Mouse (Mus musculus): ENCODE measurements around the gene Cbr1. TPM values are rescaled to one million over a fixed set of nuclear protein-coding genes. Genes with fewer than 3 reads are reported as not detected.
A peak's percentile ranks its signal among the peaks of the same experiment; 100 is the strongest.

The Cbr1 gene
- polyA plus RNA-seq, 1 experiment from 2014 or later, result 70.2 TPM

- no peak overlapping the region for H3K9ac ChIP-seq (ENCODE audit: low read depth, low read length)
- H3K36me3 ChIP-seq (ENCODE audit: control insufficient read depth, insufficient read depth, low read length), result no peaks in the 10 kb centered on the region
- H3K27me3 ChIP-seq (replicated peaks; ENCODE audit: control insufficient read depth, insufficient read depth, low read length), result no peaks in the 10 kb centered on the region
- no peak for ATAC-seq (ENCODE audit: low read depth)
- no peak overlapping the region for H3K27ac ChIP-seq (replicated peaks; ENCODE audit: low read depth, low read length)
- H3K9me3 ChIP-seq (ENCODE audit: control insufficient read depth, low read length), result no peaks in the 10 kb centered on the region
- DNase-seq (ENCODE audit: low spot score), result no peak
- no peak overlapping the region for H3K4me2 ChIP-seq (ENCODE audit: low read depth, low read length)
- 75% methylated on average over 8 of the region's 8 CpGs for WGBS
- peaks cover 8% of the 10 kb centered on the region; the same call in 1 of the 2 replicates for H3K4me1 ChIP-seq (ENCODE audit: control insufficient read depth, insufficient read depth, low read length)
- no peak overlapping the region for H3K4me3 ChIP-seq (ENCODE audit: low read depth, low read length)
Observed at GRCm38 (mm10) chr16:93578346-93579005, 27.2 kb upstream of the Cbr1 start.

GRCm38 (mm10) chr16:93581125-93581524 is 24.5 kb upstream of the Cbr1 start:
- H3K4me3 ChIP-seq (ENCODE audit: low read depth, low read length), result no peak overlapping the region
- no peak for DNase-seq (ENCODE audit: low spot score)
- no peak overlapping the region for H3K27ac ChIP-seq (replicated peaks; ENCODE audit: low read depth, low read length)
- H3K27me3 ChIP-seq (replicated peaks; ENCODE audit: control insufficient read depth, insufficient read depth, low read length), result no peaks in the 10 kb centered on the region
- WGBS, result 64% methylated on average over 6 of the region's 6 CpGs
- H3K9ac ChIP-seq (ENCODE audit: low read depth, low read length), result no peak overlapping the region
- no peaks in the 10 kb centered on the region; the same call in 1 of the 2 replicates for H3K4me1 ChIP-seq (ENCODE audit: control insufficient read depth, insufficient read depth, low read length)
- H3K4me2 ChIP-seq (ENCODE audit: low read depth, low read length), result no peak overlapping the region
- no peak for ATAC-seq (ENCODE audit: low read depth)
- H3K9me3 ChIP-seq (ENCODE audit: control insufficient read depth, low read length), result no peaks in the 10 kb centered on the region
- H3K36me3 ChIP-seq (ENCODE audit: control insufficient read depth, insufficient read depth, low read length), result peaks cover 15% of the 10 kb centered on the region

- no peak for ATAC-seq (ENCODE audit: low read depth)
- 88% methylated on average over 24 of the region's 24 CpGs for WGBS
- peaks cover 32% of the 10 kb centered on the region for H3K36me3 ChIP-seq (ENCODE audit: control insufficient read depth, insufficient read depth, low read length)
- H3K27ac ChIP-seq (replicated peaks; ENCODE audit: low read depth, low read length), result no peak overlapping the region
- no peak overlapping the region for H3K4me3 ChIP-seq (ENCODE audit: low read depth, low read length)
- no peaks in the 10 kb centered on the region for H3K4me1 ChIP-seq (ENCODE audit: control insufficient read depth, insufficient read depth, low read length)
- no peaks in the 10 kb centered on the region for H3K27me3 ChIP-seq (replicated peaks; ENCODE audit: control insufficient read depth, insufficient read depth, low read length)
- no peak overlapping the region for H3K9ac ChIP-seq (ENCODE audit: low read depth, low read length)
- DNase-seq (ENCODE audit: low spot score), result no peak
- H3K9me3 ChIP-seq (ENCODE audit: control insufficient read depth, low read length), result no peaks in the 10 kb centered on the region
- no peak overlapping the region for H3K4me2 ChIP-seq (ENCODE audit: low read depth, low read length)
Observed at GRCm38 (mm10) chr16:93584976-93585702, 20.5 kb upstream of the Cbr1 start.

- no peak for ATAC-seq (ENCODE audit: low read depth)
- no peak overlapping the region for H3K9ac ChIP-seq (ENCODE audit: low read depth, low read length)
- H3K27ac ChIP-seq (replicated peaks; ENCODE audit: low read depth, low read length), result no peak overlapping the region
- H3K4me2 ChIP-seq (ENCODE audit: low read depth, low read length), result no peak overlapping the region
- no peaks in the 10 kb centered on the region for H3K9me3 ChIP-seq (ENCODE audit: control insufficient read depth, low read length)
- no peak for DNase-seq (ENCODE audit: low spot score)
- 82% methylated on average over 9 of the region's 9 CpGs for WGBS
- H3K4me1 ChIP-seq (ENCODE audit: control insufficient read depth, insufficient read depth, low read length), result no peaks in the 10 kb centered on the region
- H3K36me3 ChIP-seq (ENCODE audit: control insufficient read depth, insufficient read depth, low read length), result peaks cover 37% of the 10 kb centered on the region
- H3K27me3 ChIP-seq (replicated peaks; ENCODE audit: control insufficient read depth, insufficient read depth, low read length), result no peaks in the 10 kb centered on the region
- H3K4me3 ChIP-seq (ENCODE audit: low read depth, low read length), result no peak overlapping the region
Observed at GRCm38 (mm10) chr16:93585703-93586205, 19.9 kb upstream of the Cbr1 start.

GRCm38 (mm10) chr16:93586382-93586781 is 19.3 kb upstream of the Cbr1 start:
- no peaks in the 10 kb centered on the region for H3K4me1 ChIP-seq (ENCODE audit: control insufficient read depth, insufficient read depth, low read length)
- WGBS, result 81% methylated on average over 8 of the region's 8 CpGs
- H3K27me3 ChIP-seq (replicated peaks; ENCODE audit: control insufficient read depth, insufficient read depth, low read length), result no peaks in the 10 kb centered on the region
- 0 out of 2 replicates have a peak, but pooled peaks have one; percentile 50 for ATAC-seq (ENCODE audit: low read depth)
- H3K4me3 ChIP-seq (ENCODE audit: low read depth, low read length), result no peak overlapping the region
- peaks cover 38% of the 10 kb centered on the region for H3K36me3 ChIP-seq (ENCODE audit: control insufficient read depth, insufficient read depth, low read length)
- H3K9me3 ChIP-seq (ENCODE audit: control insufficient read depth, low read length), result no peaks in the 10 kb centered on the region
- no peak overlapping the region for H3K9ac ChIP-seq (ENCODE audit: low read depth, low read length)
- DNase-seq (ENCODE audit: low spot score), result no peak
- no peak overlapping the region for H3K4me2 ChIP-seq (ENCODE audit: low read depth, low read length)
- no peak overlapping the region for H3K27ac ChIP-seq (replicated peaks; ENCODE audit: low read depth, low read length)

GRCm38 (mm10) chr16:93588281-93588680 is 17.4 kb upstream of the Cbr1 start:
- H3K36me3 ChIP-seq (ENCODE audit: control insufficient read depth, insufficient read depth, low read length), result peaks cover 44% of the 10 kb centered on the region
- no peak for DNase-seq (ENCODE audit: low spot score)

GRCm38 (mm10) chr16:93590915-93591314 is 14.7 kb upstream of the Cbr1 start:
- H3K27me3 ChIP-seq (replicated peaks; ENCODE audit: control insufficient read depth, insufficient read depth, low read length), result no peaks in the 10 kb centered on the region
- no peak overlapping the region for H3K4me3 ChIP-seq (ENCODE audit: low read depth, low read length)
- H3K4me1 ChIP-seq (ENCODE audit: control insufficient read depth, insufficient read depth, low read length), result no peaks in the 10 kb centered on the region
- H3K9me3 ChIP-seq (ENCODE audit: control insufficient read depth, low read length), result no peaks in the 10 kb centered on the region
- WGBS, result 90% methylated on average over 15 of the region's 15 CpGs
- H3K36me3 ChIP-seq (ENCODE audit: control insufficient read depth, insufficient read depth, low read length), result peaks cover 46% of the 10 kb centered on the region
- ATAC-seq (ENCODE audit: low read depth) (no peak), DNase-seq (ENCODE audit: low spot score) (no peak)
- no peak overlapping the region for H3K27ac ChIP-seq (replicated peaks; ENCODE audit: low read depth, low read length)
- H3K9ac ChIP-seq (ENCODE audit: low read depth, low read length), result no peak overlapping the region
- no peak overlapping the region for H3K4me2 ChIP-seq (ENCODE audit: low read depth, low read length)

More at GRCm38 (mm10) chr16:93588281-93588680, 17.4 kb upstream of the Cbr1 start:
- Histone ChIP-seq H3K4me3 (ENCODE audit: low read depth, low read length) (no peak overlapping the region), H3K9ac (ENCODE audit: low read depth, low read length) (no peak overlapping the region), H3K27ac (replicated peaks; ENCODE audit: low read depth, low read length) (no peak overlapping the region), H3K4me2 (ENCODE audit: low read depth, low read length) (no peak overlapping the region), H3K9me3 (ENCODE audit: control insufficient read depth, low read length) (no peaks in the 10 kb centered on the region), H3K27me3 (replicated peaks; ENCODE audit: control insufficient read depth, insufficient read depth, low read length) (no peaks in the 10 kb centered on the region), H3K4me1 (ENCODE audit: control insufficient read depth, insufficient read depth, low read length) (no peaks in the 10 kb centered on the region)
- 33% methylated on average over 4 of the region's 4 CpGs for WGBS
- no peak for ATAC-seq (ENCODE audit: low read depth)

- no peak overlapping the region for H3K9ac ChIP-seq (ENCODE audit: low read depth, low read length)
- peaks cover 46% of the 10 kb centered on the region for H3K36me3 ChIP-seq (ENCODE audit: control insufficient read depth, insufficient read depth, low read length)
- DNase-seq (ENCODE audit: low spot score) (no peak), ATAC-seq (ENCODE audit: low read depth) (no peak)
- no peaks in the 10 kb centered on the region for H3K4me1 ChIP-seq (ENCODE audit: control insufficient read depth, insufficient read depth, low read length)
- no peaks in the 10 kb centered on the region for H3K9me3 ChIP-seq (ENCODE audit: control insufficient read depth, low read length)
- no peak overlapping the region for H3K4me3 ChIP-seq (ENCODE audit: low read depth, low read length)
- no peaks in the 10 kb centered on the region for H3K27me3 ChIP-seq (replicated peaks; ENCODE audit: control insufficient read depth, insufficient read depth, low read length)
- no peak overlapping the region for H3K4me2 ChIP-seq (ENCODE audit: low read depth, low read length)
- no peak overlapping the region for H3K27ac ChIP-seq (replicated peaks; ENCODE audit: low read depth, low read length)
- WGBS, result 89% methylated on average over 20 of the region's 20 CpGs
Observed at GRCm38 (mm10) chr16:93591450-93592430, 13.9 kb upstream of the Cbr1 start.

All from embryonic facial prominence, embryonic 14.5 days (tissue).